ENCODE assay signal across 8 mouse cellular contexts in genomic region chr17:9042723-9043122, GRCm38 (mm10). TPM values are rescaled to one million over a fixed set of nuclear protein-coding genes. Genes with fewer than 3 reads are reported as not detected.
DNase-seq lines count a peak whose midpoint lies in the region; ATAC-seq and TF ChIP-seq lines count a peak whose summit lies in the region.

No protein-coding gene starts in this region.

- no peak overlapping the region for H3K4me3 ChIP-seq in gastrocnemius, adult 2 months
- H3K4me3 ChIP-seq in midbrain, embryonic 14.5 days (replicated peaks; ENCODE audit: low read depth, low read length): no peak overlapping the region
- H3K4me3 ChIP-seq in midbrain, embryonic 15.5 days: no peak overlapping the region

- no peaks in the 10 kb centered on the region for H3K36me3 ChIP-seq in midbrain, embryonic 14.5 days (ENCODE audit: control insufficient read depth, insufficient read depth, low read length)
- H3K36me3 ChIP-seq in midbrain, embryonic 15.5 days (replicated peaks): no peaks in the 10 kb centered on the region

- no peaks in the 10 kb centered on the region for H3K4me1 ChIP-seq in midbrain, embryonic 14.5 days (ENCODE audit: control insufficient read depth, insufficient read depth, low read length)
- no peaks in the 10 kb centered on the region for H3K4me1 ChIP-seq in midbrain, embryonic 15.5 days

- no peak overlapping the region for H3K9ac ChIP-seq in midbrain, embryonic 14.5 days (replicated peaks; ENCODE audit: low read length)
- H3K9ac ChIP-seq in midbrain, embryonic 15.5 days: no peak overlapping the region

- 62% methylated on average over 2 of the region's 2 CpGs for WGBS in midbrain, embryonic 14.5 days
- WGBS in midbrain, embryonic 15.5 days: 58% methylated on average over 2 of the region's 2 CpGs

- no peak overlapping the region for H3K4me2 ChIP-seq in midbrain, embryonic 14.5 days (ENCODE audit: low read length)
- no peak overlapping the region for H3K4me2 ChIP-seq in midbrain, embryonic 15.5 days

- no peak overlapping the region for H3K27ac ChIP-seq in gastrocnemius, adult 2 months
- no peak overlapping the region for H3K27ac ChIP-seq in midbrain, embryonic 14.5 days (replicated peaks; ENCODE audit: low read depth, low read length)
- no peak overlapping the region for H3K27ac ChIP-seq in midbrain, embryonic 15.5 days

- TF ChIP-seq CTCF in gastrocnemius, adult 2 months (IDR thresholded peaks at IDR 0.05): peak; percentile 68

- peak; percentile 37 for DNase-seq in gastrocnemius, adult 2 months
- no peak for DNase-seq in gastrocnemius, postnatal 14 days
- peak; percentile 32 for DNase-seq in midbrain, embryonic 14.5 days
- peak; percentile 26 for DNase-seq in embryo, embryonic 9.5 days (ENCODE audit: extremely low spot score)
- DNase-seq in retina, postnatal 1 day: peak; percentile 58
- DNase-seq in frontal cortex, postnatal 10 days (ENCODE audit: low spot score in 2 of 2): no peak
- DNase-seq in adrenal gland, postnatal 4 days (ENCODE audit: low spot score in 2 of 2): no peak

- no peaks in the 10 kb centered on the region for H3K27me3 ChIP-seq in midbrain, embryonic 14.5 days (ENCODE audit: control insufficient read depth, insufficient read depth, low read length)
- no peaks in the 10 kb centered on the region for H3K27me3 ChIP-seq in midbrain, embryonic 15.5 days (replicated peaks)

- intact Hi-C loops in gastrocnemius, adult 2 months (cut with DNase I): no loop called here
- intact Hi-C loops in gastrocnemius, postnatal 14 days (cut with DNase I; ENCODE audit: low total_unique reads): no loop called here

- H3K9me3 ChIP-seq in midbrain, embryonic 14.5 days (ENCODE audit: control insufficient read depth, low read length): no peaks in the 10 kb centered on the region
- H3K9me3 ChIP-seq in midbrain, embryonic 15.5 days: no peaks in the 10 kb centered on the region

- ATAC-seq in midbrain, embryonic 14.5 days (ENCODE audit: low FRiP score, low TSS enrichment): no peak
- no peak for ATAC-seq in midbrain, embryonic 15.5 days (replicated peaks)

RNA-seq across cellular contexts. Expression of gene 1700010I14Rik, which starts 54.6 kb away (rescaled TPM):
- under 1 TPM; 0.25 to 0.26 TPM for total RNA-seq in gastrocnemius, adult 2 months (2021)
- total RNA-seq in gastrocnemius, postnatal 14 days (2021): under 1 TPM; 0.22 to 0.33 TPM
- polyA plus RNA-seq in midbrain, embryonic 14.5 days (2014; fragmentation: Nextera tagmentation; extraction: Ambion mirVana): 1.9 and 2.7 TPM in 2 replicates
- polyA plus RNA-seq in midbrain, embryonic 15.5 days (2015; fragmentation: Nextera tagmentation; extraction: Ambion mirVana): 2.7 and 3.1 TPM in 2 replicates
- total RNA-seq in adrenal gland, postnatal 4 days (2021): 1 to 10 TPM; 3.6 to 4.9 TPM

Comparison
In these comparisons a context has a peak if more than half of its experiments do, and no peak if none do; other contexts are left out.
1. DNase-seq: peak in gastrocnemius, adult 2 months (single experiment), midbrain, embryonic 14.5 days (single experiment), embryo, embryonic 9.5 days (single experiment) and retina, postnatal 1 day (single experiment); none in gastrocnemius, postnatal 14 days (single experiment), frontal cortex, postnatal 10 days (0 of 2) and adrenal gland, postnatal 4 days (0 of 2).